Mouse (Mus musculus) thymus, postnatal 14 days (tissue): Measurements from ENCODE around the gene Fance.
A peak's percentile ranks its signal among the peaks of the same experiment; 100 is the strongest.
"Not testable (repeated sequence)": the region's sequence is repeated elsewhere in the genome, so short reads cannot be mapped to it uniquely, and the experiment has no call there.

Experiments used
- DNase-seq: peaks from one replicate; pipeline ENCODE4 v3.0.0; 2021

The Fance gene

DNA sequence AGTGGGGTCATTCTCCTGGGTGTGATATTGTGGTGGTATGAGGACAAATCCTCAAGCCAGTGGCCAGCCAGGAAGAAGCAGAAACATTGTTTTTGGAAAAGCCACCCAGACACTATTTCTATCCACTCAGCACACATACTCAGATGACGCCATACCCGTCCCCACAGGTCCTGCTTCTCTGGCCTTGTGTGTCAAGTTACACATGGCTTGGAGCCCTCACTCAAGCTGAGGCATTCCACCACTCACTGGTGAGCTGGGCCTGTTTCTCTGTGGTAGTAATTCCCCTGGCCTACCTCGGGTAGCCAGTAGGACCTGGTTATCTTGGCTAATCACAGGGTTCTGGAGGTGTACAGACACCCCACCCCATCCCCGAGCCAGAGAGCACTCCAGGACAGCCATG, 19.6 kb upstream of the Fance start:
- DNase-seq = no peak

DNA sequence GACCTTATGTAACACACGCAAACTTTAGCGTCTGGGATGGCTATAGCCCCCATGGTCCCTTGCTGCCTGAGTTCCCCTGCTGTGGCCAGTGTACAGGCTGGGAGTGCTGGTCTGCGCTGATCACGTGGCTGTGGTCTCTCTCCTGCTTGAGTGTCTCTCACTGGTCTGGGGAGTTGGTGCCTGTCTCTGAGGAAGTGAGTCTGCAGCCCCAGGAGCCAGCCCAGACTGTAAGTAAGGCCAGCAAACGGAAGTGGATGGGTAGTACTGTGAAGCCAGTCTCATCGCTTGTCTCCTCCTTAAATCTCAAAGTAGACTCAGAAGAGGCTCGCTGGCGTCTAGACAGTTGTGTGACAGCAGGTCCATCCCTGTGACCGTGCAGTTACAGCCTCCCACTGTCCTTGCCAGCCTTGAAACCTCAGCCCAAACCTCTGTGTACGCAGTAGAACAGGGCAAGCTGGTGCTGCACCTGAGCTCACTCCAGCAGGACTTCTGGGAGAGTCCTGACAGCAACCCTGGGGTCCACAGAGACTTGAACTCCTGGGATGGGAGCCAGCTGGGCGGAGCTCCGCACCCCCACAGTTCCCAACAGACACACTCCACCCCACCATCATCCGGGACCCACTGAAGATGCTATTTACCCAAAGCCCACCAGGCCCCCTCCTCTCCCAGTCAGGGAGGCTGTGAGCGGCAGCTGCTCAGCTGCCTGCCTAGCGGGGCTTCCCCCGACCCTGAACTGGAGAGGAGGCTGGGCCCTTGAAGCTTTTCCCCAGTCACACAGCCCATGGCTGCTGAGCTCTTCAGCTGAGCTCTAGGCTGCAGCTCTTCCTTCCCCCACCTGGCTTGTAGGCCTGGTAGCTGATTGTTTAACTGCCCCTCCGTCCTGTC, 18.6 kb upstream of the Fance start:
- no peak for DNase-seq

DNA sequence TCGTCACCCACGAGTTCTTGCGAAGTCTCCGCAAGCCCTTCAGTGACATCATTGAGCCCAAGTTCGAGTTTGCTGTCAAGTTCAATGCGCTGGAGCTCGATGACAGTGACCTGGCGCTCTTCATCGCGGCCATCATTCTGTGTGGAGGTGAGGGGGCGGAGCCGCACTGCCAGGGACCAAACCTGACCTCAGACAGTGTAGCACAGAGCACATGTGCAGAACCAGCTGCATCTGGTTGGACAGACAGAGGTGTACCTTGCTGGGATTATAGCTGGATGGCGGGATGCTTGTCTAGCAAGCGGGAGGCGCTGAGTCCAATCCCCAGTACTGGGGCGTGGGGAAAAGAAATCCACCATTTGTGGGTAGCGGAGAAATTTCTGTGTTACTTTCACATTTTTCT, 14.4 kb upstream of the Fance start:
- no peak for DNase-seq

- no peak for DNase-seq
Observed at GRCm38 (mm10) chr17:28299669-28300320, 13.5 kb upstream of the Fance start.

GRCm38 (mm10) chr17:28300323-28300722, 13.0 kb upstream of the Fance start:
- no peak for DNase-seq

DNA sequence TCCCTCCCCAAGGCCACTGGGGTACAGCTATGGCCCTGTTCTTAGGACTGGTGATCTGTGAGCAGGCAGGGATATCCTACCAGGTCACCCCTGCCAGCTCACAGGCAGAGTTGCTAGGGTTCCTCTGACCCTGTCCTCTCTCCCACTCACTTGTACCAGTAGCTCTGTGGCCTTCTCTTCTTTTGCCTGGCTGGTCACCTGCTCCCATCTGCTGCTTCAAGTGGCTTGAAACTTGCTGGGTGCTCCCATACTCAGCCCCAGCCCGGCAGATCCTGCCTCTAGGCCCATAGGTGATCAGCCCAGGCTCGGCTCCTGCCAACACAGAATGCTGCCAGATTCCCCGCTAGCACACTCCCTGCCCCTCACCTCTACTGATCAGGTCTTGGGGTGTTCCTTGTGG, 12.5 kb upstream of the Fance start:
- no peak for DNase-seq

DNA sequence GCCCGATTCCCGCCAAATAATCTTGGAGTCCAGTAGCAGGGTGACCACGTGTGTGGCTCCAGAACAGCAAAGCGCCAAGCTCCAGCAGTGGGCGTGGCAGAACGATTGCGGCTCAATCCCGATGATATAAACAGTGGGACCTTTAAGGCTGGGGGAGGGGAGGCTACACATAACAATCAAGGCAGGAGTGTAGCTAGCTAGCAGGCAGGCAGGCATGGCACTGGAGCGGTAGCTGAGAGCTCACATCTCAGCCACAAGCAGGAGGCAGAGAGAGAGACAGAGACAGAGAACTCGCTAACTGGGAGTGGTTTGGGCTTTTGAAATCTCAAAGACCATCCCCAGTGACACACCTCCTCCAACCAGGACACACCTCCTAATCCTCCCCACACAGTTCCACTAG, 8.1 kb upstream of the Fance start:
- DNase-seq = no peak

DNA sequence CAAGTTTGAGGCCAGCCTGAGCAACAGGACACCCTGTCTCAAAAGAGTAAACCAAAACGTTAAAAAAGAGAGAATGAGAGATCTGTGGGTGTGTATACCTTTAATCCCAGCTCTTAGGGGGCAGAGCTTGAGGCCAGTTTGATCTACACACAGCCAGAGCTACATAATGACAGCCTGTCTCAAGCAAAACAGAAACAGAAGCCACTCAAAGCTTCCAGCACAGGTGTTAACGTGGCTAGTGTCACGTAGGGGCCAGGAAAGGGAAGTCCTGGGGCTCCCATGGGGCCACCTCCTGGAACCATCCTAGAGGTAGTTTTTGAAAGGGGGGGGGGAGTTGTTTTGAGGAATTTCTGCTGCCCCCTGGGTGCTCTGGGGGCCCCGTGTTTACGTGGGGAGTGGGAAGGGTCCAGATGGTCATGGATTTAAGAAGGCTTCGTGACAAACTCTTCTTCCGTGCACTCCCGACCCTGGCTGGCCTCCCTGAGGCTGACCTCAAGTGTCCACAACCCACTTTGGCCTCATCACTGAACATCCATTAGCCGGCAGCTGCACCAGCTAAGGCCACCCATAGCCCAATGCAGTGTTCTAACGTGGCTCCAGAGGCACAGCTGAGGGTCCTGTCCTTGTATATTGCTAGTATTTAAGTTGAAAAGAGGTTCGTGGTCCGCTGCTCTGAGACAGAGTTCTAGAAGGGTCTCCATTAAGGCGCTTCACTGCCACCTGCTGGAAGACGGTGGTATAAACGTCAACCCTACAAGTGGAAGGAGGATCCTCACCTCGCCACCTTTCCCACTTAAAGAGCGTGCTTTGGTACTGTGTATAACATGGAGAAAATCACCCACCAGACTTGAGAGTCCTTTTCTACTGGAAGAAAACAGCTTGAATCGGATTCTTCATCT, 4.8 kb upstream of the Fance start:
- DNase-seq = peak; percentile 93

- no peak for DNase-seq
Observed at GRCm38 (mm10) chr17:28310831-28311230, 2.5 kb upstream of the Fance start.

DNA sequence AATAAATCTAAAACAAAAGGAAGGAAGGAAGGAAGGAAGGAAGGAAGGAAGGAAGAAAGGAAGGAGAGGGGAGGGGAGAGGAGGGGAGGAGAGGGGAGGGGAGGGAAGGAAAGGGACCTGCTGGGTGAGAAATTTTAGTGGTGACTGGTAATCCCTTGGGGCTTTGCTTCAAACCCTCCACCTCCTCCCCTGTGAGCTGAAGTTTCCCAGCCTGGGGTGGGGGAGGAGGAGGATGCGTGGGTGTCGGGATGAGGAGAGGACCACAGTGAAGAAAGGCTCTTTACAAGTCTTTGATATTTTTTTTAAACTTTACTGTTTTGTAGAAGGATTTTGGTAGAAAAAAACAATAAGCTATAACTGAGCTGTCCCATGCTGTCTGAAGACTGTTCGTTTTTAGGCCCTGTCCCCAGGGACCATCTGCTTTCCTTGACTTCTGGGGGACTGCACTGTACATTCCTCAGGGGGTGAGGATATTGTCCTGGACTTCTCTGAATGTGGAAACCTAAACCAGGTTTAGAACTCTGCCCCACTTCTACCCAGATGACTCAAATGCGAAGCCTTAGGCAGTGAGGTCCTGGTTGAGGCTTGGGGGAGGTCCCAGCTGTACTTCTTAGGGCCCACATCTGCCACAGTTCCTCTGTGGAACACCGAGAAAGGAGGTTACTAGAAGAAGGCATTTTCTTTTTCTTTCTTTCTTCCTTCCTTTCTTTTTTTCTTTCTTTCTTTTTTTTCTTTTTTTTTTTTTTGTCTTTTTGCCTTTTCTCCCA, 1.8 kb upstream of the Fance start:
- DNase-seq = no peak

GRCm38 (mm10) chr17:28312232-28313211, 797 bp upstream of the Fance start:
- DNase-seq = peak; percentile 59

- DNase-seq = no peak
Observed at GRCm38 (mm10) chr17:28313880-28314225, 534 bp downstream of the Fance start.

DNA sequence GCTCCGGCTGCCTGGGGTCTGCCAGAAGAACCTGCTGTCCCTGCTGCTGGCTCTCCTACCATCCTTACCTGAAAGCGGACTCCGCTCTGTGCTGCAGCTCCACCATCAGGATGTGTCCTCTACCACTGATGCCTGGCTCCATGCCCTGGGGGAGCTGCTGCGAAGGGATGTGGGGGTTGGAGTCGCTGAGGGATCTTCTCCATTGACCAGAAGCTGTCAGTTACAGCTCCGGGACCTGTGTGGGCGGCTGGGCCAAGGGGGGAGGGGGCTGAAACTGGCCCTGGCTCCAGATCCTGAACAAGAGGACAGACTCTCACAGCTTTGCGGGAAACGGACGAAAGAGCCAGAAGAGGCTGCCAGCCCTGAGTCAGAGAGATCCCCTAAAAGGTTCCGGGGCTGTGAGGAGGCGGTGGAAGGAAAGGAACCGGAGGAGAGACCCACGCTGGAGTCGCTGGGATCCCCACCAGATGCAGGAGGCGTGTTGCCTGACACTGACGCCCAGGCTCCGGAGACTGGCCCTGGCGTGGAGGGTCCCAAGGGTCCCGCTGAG, 2.4 kb downstream of the Fance start:
- DNase-seq = no peak

DNA sequence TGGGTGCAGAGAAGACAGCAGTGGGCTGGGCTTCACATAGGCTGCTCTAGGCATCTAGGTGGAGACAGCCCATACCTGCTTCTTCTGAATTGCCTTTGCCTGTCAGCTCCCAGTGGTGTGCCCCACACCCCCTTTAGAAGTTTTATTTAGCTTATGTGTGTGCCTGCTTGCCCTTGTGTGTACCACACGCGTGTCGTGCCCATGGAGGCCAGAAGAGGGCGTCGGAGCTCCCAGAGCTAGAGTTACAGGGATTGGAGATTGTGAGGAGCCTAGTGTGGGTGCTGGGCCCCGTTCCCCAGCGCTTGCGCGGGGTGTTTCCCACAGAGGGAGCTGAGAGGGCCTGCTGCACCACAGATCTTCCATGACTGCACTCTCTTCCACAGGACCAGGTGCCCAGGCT, 3.2 kb downstream of the Fance start:
- DNase-seq = no peak

GRCm38 (mm10) chr17:28317091-28317490, 3.8 kb downstream of the Fance start:
- no peak for DNase-seq

GRCm38 (mm10) chr17:28317725-28318124, 4.4 kb downstream of the Fance start:
- DNase-seq = no peak

- no peak for DNase-seq
Observed at GRCm38 (mm10) chr17:28321700-28322099, 8.4 kb downstream of the Fance start.

- DNase-seq = no peak
Observed at GRCm38 (mm10) chr17:28323786-28324185, 10.5 kb downstream of the Fance start.

- DNase-seq = not testable (repeated sequence)
Observed at GRCm38 (mm10) chr17:28324416-28324815, 11.1 kb downstream of the Fance start.

DNA sequence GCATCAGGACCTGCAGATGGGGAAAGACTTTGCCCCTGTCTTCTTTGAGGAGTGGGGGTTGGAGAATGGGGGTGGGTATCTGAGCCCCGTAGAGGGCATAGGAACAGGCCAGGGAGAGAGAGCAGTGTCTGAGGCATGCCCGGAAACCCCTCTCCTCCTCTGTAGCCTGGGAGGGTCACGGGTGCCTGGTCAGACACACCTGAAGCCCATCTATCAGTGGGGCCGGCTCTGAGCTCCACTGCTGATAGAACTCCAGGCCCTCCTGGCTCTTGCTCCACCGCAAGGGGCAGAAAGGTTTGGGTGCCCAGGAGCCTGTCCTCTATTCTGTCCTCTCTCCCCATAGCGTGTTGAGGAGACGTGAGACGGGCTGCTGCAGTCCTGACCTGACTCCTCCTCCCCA, 12.4 kb downstream of the Fance start:
- DNase-seq = no peak

- DNase-seq = no peak
Observed at GRCm38 (mm10) chr17:28326951-28327350, 13.6 kb downstream of the Fance start.
